10 mouse cellular contexts compared by ENCODE assay signal in genomic region chr5:120490679-120491192, GRCm38 (mm10). TPM values are rescaled to one million over a fixed set of nuclear protein-coding genes. Genes with fewer than 3 reads are reported as not detected.
DNase-seq lines count a peak whose midpoint lies in the region; ATAC-seq lines count a peak whose summit lies in the region.
"Had no signal": no experiment of that assay in that cellular context is flagged by ENCODE, and none has a peak within 500 bp of the region (broad histone marks: within the 10 kb centered on the region; RNA-seq: fewer than 3 reads in every experiment).

No protein-coding gene starts in this region.

- H3K4me3 ChIP-seq in forebrain, embryonic 14.5 days (ENCODE audit: low read depth, low read length), result no peak overlapping the region
- H3K4me3 ChIP-seq in forebrain, embryonic 12.5 days (replicated peaks), result no peak overlapping the region
- H3K4me3 ChIP-seq: embryonic facial prominence, embryonic 12.5 days had no signal

- H3K9ac ChIP-seq in forebrain, embryonic 14.5 days (ENCODE audit: low read length), result no peak overlapping the region
- no peak overlapping the region for H3K9ac ChIP-seq in forebrain, embryonic 12.5 days
- H3K9ac ChIP-seq: embryonic facial prominence, embryonic 12.5 days had no signal

- 0 out of 2 replicates have a peak overlapping the region, but pooled peaks have one; percentile 56 for H3K27ac ChIP-seq in forebrain, embryonic 14.5 days (ENCODE audit: low read depth, low read length)
- no peak overlapping the region for H3K27ac ChIP-seq in forebrain, embryonic 12.5 days
- H3K27ac ChIP-seq: embryonic facial prominence, embryonic 12.5 days had no signal

- peaks cover 6% of the 10 kb centered on the region; the same call in 1 of the 2 replicates for H3K4me1 ChIP-seq in forebrain, embryonic 14.5 days (ENCODE audit: control insufficient read depth, insufficient read depth, low read length)
- H3K4me1 ChIP-seq in forebrain, embryonic 12.5 days, result no peaks in the 10 kb centered on the region
- H3K4me1 ChIP-seq: embryonic facial prominence, embryonic 12.5 days had no signal

- peak; percentile 82 for DNase-seq in forebrain, embryonic 14.5 days (ENCODE audit: low spot score)
- peak; percentile 35 for DNase-seq in lung, postnatal 14 days
- no peak for DNase-seq in lung, postnatal 25 days (ENCODE audit: low spot score)
- DNase-seq in cerebellum, postnatal 14 days, result peak; percentile 74 to 79
- peak; percentile 64 for DNase-seq in kidney, postnatal 14 days
- DNase-seq in spleen, postnatal 14 days (ENCODE audit: low spot score in 2 of 2), result no peak
- DNase-seq in B cell, adult 2 months, result no peak

- no peaks in the 10 kb centered on the region for H3K27me3 ChIP-seq in forebrain, embryonic 14.5 days (replicated peaks; ENCODE audit: control insufficient read depth, insufficient read depth, low read length)
- no peaks in the 10 kb centered on the region for H3K27me3 ChIP-seq in forebrain, embryonic 12.5 days
- H3K27me3 ChIP-seq: embryonic facial prominence, embryonic 12.5 days had no signal

- H3K9me3 ChIP-seq in forebrain, embryonic 14.5 days (replicated peaks; ENCODE audit: control insufficient read depth, low read length), result no peaks in the 10 kb centered on the region
- no peaks in the 10 kb centered on the region for H3K9me3 ChIP-seq in forebrain, embryonic 12.5 days
- H3K9me3 ChIP-seq: embryonic facial prominence, embryonic 12.5 days had no signal

- WGBS in forebrain, embryonic 14.5 days, result 52% methylated on average over 8 of the region's 8 CpGs
- WGBS in forebrain, embryonic 12.5 days, result 86% methylated on average over 8 of the region's 8 CpGs

- peaks cover 23% of the 10 kb centered on the region for H3K36me3 ChIP-seq in forebrain, embryonic 14.5 days (ENCODE audit: control insufficient read depth, insufficient read depth, low read length)
- peaks cover 37% of the 10 kb centered on the region for H3K36me3 ChIP-seq in forebrain, embryonic 12.5 days (replicated peaks)

- H3K4me2 ChIP-seq in forebrain, embryonic 14.5 days (ENCODE audit: low read length), result no peak overlapping the region
- no peak overlapping the region for H3K4me2 ChIP-seq in forebrain, embryonic 12.5 days
- H3K4me2 ChIP-seq: embryonic facial prominence, embryonic 12.5 days had no signal

- peak; percentile 71 for ATAC-seq in forebrain, embryonic 14.5 days
- ATAC-seq in forebrain, embryonic 12.5 days (ENCODE audit: low FRiP score), result no peak

RNA-seq across cellular contexts. Expression of gene Plbd2, which starts 12.7 kb away (rescaled TPM):
- polyA plus RNA-seq in forebrain, embryonic 14.5 days (2014; fragmentation: Nextera tagmentation; extraction: Ambion mirVana), result 14.8 and 16.2 TPM in 2 replicates
- 25.9 and 26.6 TPM in 2 replicates for polyA plus RNA-seq in forebrain, embryonic 12.5 days (2016; fragmentation: Nextera tagmentation; extraction: Ambion mirVana)

RNA-seq across cellular contexts. Expression of gene Sds, which starts 14.4 kb away (rescaled TPM):
- not detected in 2 replicates for polyA plus RNA-seq in forebrain, embryonic 14.5 days (2014; fragmentation: Nextera tagmentation; extraction: Ambion mirVana)
- polyA plus RNA-seq in forebrain, embryonic 12.5 days (2016; fragmentation: Nextera tagmentation; extraction: Ambion mirVana), result not detected in 2 replicates
- polyA plus RNA-seq: embryonic facial prominence, embryonic 12.5 days; neural tube, embryonic 11.5 days had no signal

RNA-seq across cellular contexts. Expression of gene Sdsl, which starts 18.1 kb away (rescaled TPM):
- polyA plus RNA-seq in forebrain, embryonic 14.5 days (2014; fragmentation: Nextera tagmentation; extraction: Ambion mirVana), result 2.2 and 3.2 TPM in 2 replicates
- 4.5 and 5.1 TPM in 2 replicates for polyA plus RNA-seq in forebrain, embryonic 12.5 days (2016; fragmentation: Nextera tagmentation; extraction: Ambion mirVana)

RNA-seq across cellular contexts. Expression of gene Slc8b1, which starts 20.2 kb away (rescaled TPM):
- 0.67 and 1.5 TPM in 2 replicates for polyA plus RNA-seq in forebrain, embryonic 14.5 days (2014; fragmentation: Nextera tagmentation; extraction: Ambion mirVana)
- polyA plus RNA-seq in forebrain, embryonic 12.5 days (2016; fragmentation: Nextera tagmentation; extraction: Ambion mirVana), result 2.3 and 2.8 TPM in 2 replicates

RNA-seq across cellular contexts. Expression of gene Lhx5, which starts 59.2 kb away (rescaled TPM):
- 3.5 and 5.1 TPM in 2 replicates for polyA plus RNA-seq in forebrain, embryonic 14.5 days (2014; fragmentation: Nextera tagmentation; extraction: Ambion mirVana)
- polyA plus RNA-seq in forebrain, embryonic 12.5 days (2016; fragmentation: Nextera tagmentation; extraction: Ambion mirVana), result 23.8 and 26.6 TPM in 2 replicates

Comparison
In these comparisons a context has a peak if more than half of its experiments do, and no peak if none do; other contexts are left out.
1. DNase-seq: peak in forebrain, embryonic 14.5 days (single experiment), lung, postnatal 14 days (single experiment), cerebellum, postnatal 14 days (2 of 2) and kidney, postnatal 14 days (single experiment); none in lung, postnatal 25 days (single experiment), spleen, postnatal 14 days (0 of 2) and B cell, adult 2 months (0 of 2).